Mouse (Mus musculus): ENCODE results near the gene Rnf113a1. TPM values are rescaled to one million over a fixed set of nuclear protein-coding genes. Genes with fewer than 3 reads are reported as not detected.
"Not testable (repeated sequence)": the region's sequence is repeated elsewhere in the genome, so short reads cannot be mapped to it uniquely, and the experiment has no call there.

The Rnf113a1 gene
- polyA plus RNA-seq, 1 experiment from 2014 or later: 7.8 TPM

DNA sequence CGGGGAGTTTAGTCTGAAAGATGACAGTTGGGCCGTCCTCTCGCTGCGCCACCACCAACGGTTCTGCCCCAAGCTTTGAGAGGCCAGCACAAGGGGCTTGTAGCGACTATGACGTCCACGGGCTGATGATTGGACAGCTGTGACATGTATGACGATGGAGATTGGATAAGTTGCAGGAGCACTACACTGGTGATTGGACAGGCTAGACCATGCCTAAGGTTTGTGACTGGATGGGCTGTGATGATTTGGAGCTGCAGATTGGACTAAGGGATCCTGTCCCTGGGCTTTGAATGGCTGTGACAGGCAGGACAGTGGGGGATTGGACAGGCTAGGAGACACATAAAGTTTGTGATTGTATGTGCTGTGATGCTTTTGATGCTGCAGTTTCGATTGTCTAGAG lies 19.9 kb downstream of the Rnf113a1 start, which contains the start of gene Gm9:
TSS of gene Gm9 (minus strand) at position 101 of the 400 bp plus-strand sequence.
- WGBS: 80% methylated on average over 10 of the region's 10 CpGs
- Histone ChIP-seq H3K27me3 (ENCODE audit: insufficient read depth, poor library complexity, severe bottlenecking) (no peaks in the 10 kb centered on the region), H3K27ac (no peak within 1 kb of the TSS), H3K4me1 (no peaks in the 10 kb centered on the region), H3K4me3 (no peak within 1 kb of the TSS), H3K9me3 (no peaks in the 10 kb centered on the region), H3K36me3 (no peaks in the 10 kb centered on the region)
- DNase-seq (ENCODE audit: low spot score): no peak

DNA sequence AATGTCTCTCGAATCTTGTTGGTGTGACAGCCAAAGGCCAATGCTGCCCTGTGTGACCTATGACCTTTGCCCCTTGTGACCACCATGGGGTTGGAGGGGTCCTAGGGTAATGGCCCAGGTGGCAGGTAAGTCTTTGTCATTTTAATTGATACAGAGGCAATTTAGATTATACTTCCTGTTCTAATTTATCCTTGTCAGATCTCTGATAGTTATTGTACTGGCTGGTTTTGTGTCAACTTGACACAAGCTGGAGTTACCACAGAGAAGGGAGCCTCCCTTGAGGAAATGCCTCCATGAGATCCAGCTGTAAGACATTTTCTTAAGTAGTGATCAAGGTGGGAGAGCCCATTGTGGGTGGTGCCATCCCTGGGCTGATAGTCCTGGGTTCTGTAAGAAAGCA lies 31.1 kb downstream of the Rnf113a1 start, which contains the start of gene Rhox1:
TSS of gene Rhox1 (minus strand) at position 101 of the 400 bp plus-strand sequence.
- not testable (repeated sequence) for H3K36me3 ChIP-seq; H3K4me3 ChIP-seq; DNase-seq (ENCODE audit: low spot score); H3K27me3 ChIP-seq (ENCODE audit: insufficient read depth, poor library complexity, severe bottlenecking); H3K27ac ChIP-seq; H3K9me3 ChIP-seq; H3K4me1 ChIP-seq
- 63% methylated on average over 1 of the region's 1 CpGs for WGBS

Other genes starting within 250 kb of the Rnf113a1 start
- gene Sept6, start 199.5 kb upstream of the Rnf113a1 start, polyA plus RNA-seq (2016; fragmentation: Nextera tagmentation; extraction: Ambion mirVana): 14.9 and 19.0 TPM in 2 replicates
- gene Sowahd, start 142.4 kb upstream of the Rnf113a1 start, polyA plus RNA-seq (2016; fragmentation: Nextera tagmentation; extraction: Ambion mirVana): 1.8 and 2.3 TPM in 2 replicates
- 364 and 381 TPM in 2 replicates for gene Rpl39, start 105.8 kb upstream of the Rnf113a1 start, polyA plus RNA-seq (2016; fragmentation: Nextera tagmentation; extraction: Ambion mirVana)
- 11.2 and 15.3 TPM in 2 replicates for gene Upf3b, start 80.9 kb upstream of the Rnf113a1 start, polyA plus RNA-seq (2016; fragmentation: Nextera tagmentation; extraction: Ambion mirVana)
- gene Nkap, start 64.5 kb upstream of the Rnf113a1 start, polyA plus RNA-seq (2016; fragmentation: Nextera tagmentation; extraction: Ambion mirVana): 12.8 and 13.6 TPM in 2 replicates
- gene Akap14, start 22.4 kb upstream of the Rnf113a1 start, polyA plus RNA-seq (2016; fragmentation: Nextera tagmentation; extraction: Ambion mirVana): not detected in 2 replicates
- gene Ndufa1, start 82 bp upstream of the Rnf113a1 start, polyA plus RNA-seq (2016; fragmentation: Nextera tagmentation; extraction: Ambion mirVana): 466 and 555 TPM in 2 replicates
- not detected in 2 replicates for gene Gm9, start 19.8 kb downstream of the Rnf113a1 start, polyA plus RNA-seq (2016; fragmentation: Nextera tagmentation; extraction: Ambion mirVana)
- gene Rhox1, start 31.0 kb downstream of the Rnf113a1 start, polyA plus RNA-seq (2016; fragmentation: Nextera tagmentation; extraction: Ambion mirVana): not detected in 2 replicates
- gene Rhox2a, start 53.7 kb downstream of the Rnf113a1 start, polyA plus RNA-seq (2016; fragmentation: Nextera tagmentation; extraction: Ambion mirVana): not detected in 2 replicates
- not detected in 2 replicates for gene Rhox3a, start 58.7 kb downstream of the Rnf113a1 start, polyA plus RNA-seq (2016; fragmentation: Nextera tagmentation; extraction: Ambion mirVana)
- not detected in 2 replicates for gene Rhox4a, start 74.1 kb downstream of the Rnf113a1 start, polyA plus RNA-seq (2016; fragmentation: Nextera tagmentation; extraction: Ambion mirVana)
- gene Rhox3a2, start 188.8 kb downstream of the Rnf113a1 start, polyA plus RNA-seq (2016; fragmentation: Nextera tagmentation; extraction: Ambion mirVana): not detected in 2 replicates
- gene Rhox4a2, start 199.6 kb downstream of the Rnf113a1 start, polyA plus RNA-seq (2016; fragmentation: Nextera tagmentation; extraction: Ambion mirVana): 0.75 TPM in 1 of 2 replicates, not detected in the other
- not detected in 2 replicates for gene Rhox2b, start 220.8 kb downstream of the Rnf113a1 start, polyA plus RNA-seq (2016; fragmentation: Nextera tagmentation; extraction: Ambion mirVana)
- gene Rhox4b, start 241.2 kb downstream of the Rnf113a1 start, polyA plus RNA-seq (2016; fragmentation: Nextera tagmentation; extraction: Ambion mirVana): 0.42 and 0.63 TPM in 2 replicates

Measured in heart, embryonic 10.5 days (tissue).